Mouse (Mus musculus) olfactory bulb, adult 2 months (tissue): ENCODE results near the gene Efcab3.

Experiments used
- CTCF ChIP-seq: fragments of 200-500 bp; IDR thresholded peaks from 2 replicates; pipeline ENCODE4 v1.5.1; 2012; ENCODE audit warnings: low read depth, mild to moderate bottlenecking, low read length, moderate library complexity; ENCODE audit not compliant: insufficient read depth
- POLR2A ChIP-seq: fragments of 200-500 bp; IDR thresholded peaks from 2 replicates; pipeline ENCODE4 v1.6.1; 2012; ENCODE audit warnings: mild to moderate bottlenecking, low read depth, low read length, moderate library complexity; ENCODE audit not compliant: insufficient read depth

DNA sequence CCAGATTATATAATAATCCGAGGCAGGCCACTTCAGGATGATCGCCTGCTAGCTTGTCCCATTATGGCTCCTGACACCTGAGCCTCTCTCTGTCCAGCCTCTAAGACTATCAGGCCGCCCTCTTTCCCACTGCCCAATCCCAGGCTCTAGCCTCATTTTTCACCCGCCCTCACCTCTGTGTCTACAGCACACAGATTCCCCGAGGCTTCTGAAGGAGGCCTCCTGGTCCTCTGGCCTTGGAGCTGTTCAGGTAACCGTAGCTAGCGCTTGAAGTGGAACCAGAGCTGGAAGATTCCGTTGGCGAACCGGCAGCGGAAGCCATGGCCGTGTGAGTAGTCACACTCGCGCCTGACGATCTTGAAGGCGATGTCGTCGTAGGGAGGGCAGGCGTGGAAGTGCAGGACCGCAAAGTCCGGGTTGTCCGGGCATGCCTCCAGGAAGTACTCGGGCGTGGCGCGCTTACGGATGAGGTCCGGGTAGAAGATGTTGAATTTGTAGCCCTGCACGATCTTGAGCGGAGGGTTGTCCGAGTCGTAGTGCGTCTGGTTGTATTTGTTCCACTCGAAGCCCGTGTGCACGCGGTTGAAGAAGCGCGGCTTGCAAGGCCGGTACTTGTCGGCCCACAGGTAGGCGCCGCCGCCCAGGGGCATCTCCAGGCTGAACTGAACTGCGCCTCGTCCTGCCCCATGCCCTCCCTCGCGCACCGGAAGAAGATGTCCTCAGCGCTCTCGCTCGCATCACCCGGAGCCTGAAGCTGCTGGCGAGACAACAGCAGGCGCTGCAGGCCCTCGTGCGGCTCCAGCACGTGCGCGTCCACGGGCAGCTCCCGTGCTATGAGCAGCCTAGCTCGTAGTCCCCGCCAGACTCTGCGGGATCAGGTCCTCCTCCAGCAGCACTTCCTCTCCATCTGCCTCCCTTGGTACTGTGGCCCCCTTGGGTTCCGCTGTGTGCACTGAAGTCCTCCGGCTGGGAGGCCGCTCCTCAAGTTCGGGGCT lies 101.4 kb downstream of the Efcab3 start:
- no peak for TF ChIP-seq POLR2A
- no peak for TF ChIP-seq CTCF
